Mouse (Mus musculus) common myeloid progenitor, adult 5-6 weeks (primary cell): ENCODE measurements around the gene Trim25. TPM values are rescaled to one million over a fixed set of nuclear protein-coding genes. Genes with fewer than 3 reads are reported as not detected.
"Not testable (repeated sequence)": the region's sequence is repeated elsewhere in the genome, so short reads cannot be mapped to it uniquely, and the experiment has no call there.

Experiments used
- ATAC-seq: replicated peaks from 2 replicates; pipeline ENCODE4 v1.8.0; 2016; ENCODE audit warnings: low read depth, mild to moderate bottlenecking, moderate TSS enrichment, inconsistent platforms; ENCODE audit not compliant: poor library complexity, severe bottlenecking
- total RNA-seq: library from RNA; stranded (forward); fragments of 200-1000, 187-1606 nt; gene quantifications from 2 replicates; pipeline ENCODE4 v1.2.3, GENCODE M21; 2017

The Trim25 gene
- total RNA-seq, 1 experiment from 2014 or later = 28.0 TPM

GRCm38 (mm10) chr11:88993186-88993585 is 6.0 kb upstream of the Trim25 start:
- ATAC-seq = no peak

- ATAC-seq = peak; percentile 88
Measured at GRCm38 (mm10) chr11:88993625-88994024, 5.6 kb upstream of the Trim25 start.

- ATAC-seq = no peak
Measured at GRCm38 (mm10) chr11:88994492-88994891, 4.7 kb upstream of the Trim25 start.

- no peak for ATAC-seq
Measured at GRCm38 (mm10) chr11:88995616-88996015, 3.6 kb upstream of the Trim25 start.

GRCm38 (mm10) chr11:88996427-88996826 is 2.7 kb upstream of the Trim25 start:
- ATAC-seq = no peak

GRCm38 (mm10) chr11:88997343-88997742 is 1.8 kb upstream of the Trim25 start:
- not testable (repeated sequence) for ATAC-seq

- ATAC-seq = no peak
Measured at GRCm38 (mm10) chr11:88998406-88998805, 770 bp upstream of the Trim25 start.

- ATAC-seq = 0 out of 2 replicates have a peak, but pooled peaks have one; percentile 0
Measured at GRCm38 (mm10) chr11:88999723-89000526, 749 bp downstream of the Trim25 start.

GRCm38 (mm10) chr11:89000527-89000819 is 1.3 kb downstream of the Trim25 start:
- ATAC-seq = 0 out of 2 replicates have a peak, but pooled peaks have one; percentile 13

- ATAC-seq = no peak
Measured at GRCm38 (mm10) chr11:89001569-89001968, 2.4 kb downstream of the Trim25 start.

- no peak for ATAC-seq
Measured at GRCm38 (mm10) chr11:89002068-89002467, 2.9 kb downstream of the Trim25 start.

GRCm38 (mm10) chr11:89002621-89003020 is 3.4 kb downstream of the Trim25 start:
- ATAC-seq = no peak

- no peak for ATAC-seq
Measured at GRCm38 (mm10) chr11:89003078-89003477, 3.9 kb downstream of the Trim25 start.

- no peak for ATAC-seq
Measured at GRCm38 (mm10) chr11:89003726-89004125, 4.5 kb downstream of the Trim25 start.

- ATAC-seq = no peak
Measured at GRCm38 (mm10) chr11:89005473-89005872, 6.3 kb downstream of the Trim25 start.

GRCm38 (mm10) chr11:89006404-89006803 is 7.2 kb downstream of the Trim25 start:
- peak; percentile 24; the same call in 1 of the 2 replicates for ATAC-seq

GRCm38 (mm10) chr11:89007582-89007981 is 8.4 kb downstream of the Trim25 start:
- no peak for ATAC-seq

- ATAC-seq = no peak
Measured at GRCm38 (mm10) chr11:89009066-89009465, 9.9 kb downstream of the Trim25 start.

GRCm38 (mm10) chr11:89009496-89009895 is 10.3 kb downstream of the Trim25 start:
- ATAC-seq = no peak

GRCm38 (mm10) chr11:89012241-89012640 is 13.1 kb downstream of the Trim25 start:
- no peak for ATAC-seq

GRCm38 (mm10) chr11:89017514-89018182 is 18.5 kb downstream of the Trim25 start:
- ATAC-seq = no peak; the same call in 1 of the 2 replicates
